Mouse (Mus musculus) cerebellum, adult 2 months (tissue): ENCODE data around the gene Krtap22-2.
"Not testable (repeated sequence)": the region's sequence is repeated elsewhere in the genome, so short reads cannot be mapped to it uniquely, and the experiment has no call there.

ENCODE experiments used
- CTCF ChIP-seq: fragments of 200-500 bp; IDR thresholded peaks from 2 replicates; pipeline ENCODE4 v1.5.1; 2011; ENCODE audit warnings: low read depth, mild to moderate bottlenecking, control low read depth, low read length, moderate library complexity, borderline replicate concordance; ENCODE audit not compliant: insufficient read depth
- POLR2A ChIP-seq: fragments of 200-500 bp; IDR thresholded peaks from 2 replicates; pipeline ENCODE4 v1.6.1; 2011; ENCODE audit warnings: low read length, control low read depth, borderline replicate concordance; ENCODE audit not compliant: insufficient read depth

GRCm38 (mm10) chr16:89041372-89041771 lies 30.8 kb upstream of the Krtap22-2 start, which contains the start of gene Gm10228:
- not testable (repeated sequence) for TF ChIP-seq POLR2A, CTCF
